Mouse (Mus musculus) MN1 (cell line): Measurements from ENCODE around the gene Kmt5a.
"Not testable (repeated sequence)": the region's sequence is repeated elsewhere in the genome, so short reads cannot be mapped to it uniquely, and the experiment has no call there.

Source experiments
- DNase-seq: peaks from one replicate; pipeline ENCODE4 v3.0.0-alpha.2; 2016; ENCODE audit warnings: low spot score

The Kmt5a gene

DNA sequence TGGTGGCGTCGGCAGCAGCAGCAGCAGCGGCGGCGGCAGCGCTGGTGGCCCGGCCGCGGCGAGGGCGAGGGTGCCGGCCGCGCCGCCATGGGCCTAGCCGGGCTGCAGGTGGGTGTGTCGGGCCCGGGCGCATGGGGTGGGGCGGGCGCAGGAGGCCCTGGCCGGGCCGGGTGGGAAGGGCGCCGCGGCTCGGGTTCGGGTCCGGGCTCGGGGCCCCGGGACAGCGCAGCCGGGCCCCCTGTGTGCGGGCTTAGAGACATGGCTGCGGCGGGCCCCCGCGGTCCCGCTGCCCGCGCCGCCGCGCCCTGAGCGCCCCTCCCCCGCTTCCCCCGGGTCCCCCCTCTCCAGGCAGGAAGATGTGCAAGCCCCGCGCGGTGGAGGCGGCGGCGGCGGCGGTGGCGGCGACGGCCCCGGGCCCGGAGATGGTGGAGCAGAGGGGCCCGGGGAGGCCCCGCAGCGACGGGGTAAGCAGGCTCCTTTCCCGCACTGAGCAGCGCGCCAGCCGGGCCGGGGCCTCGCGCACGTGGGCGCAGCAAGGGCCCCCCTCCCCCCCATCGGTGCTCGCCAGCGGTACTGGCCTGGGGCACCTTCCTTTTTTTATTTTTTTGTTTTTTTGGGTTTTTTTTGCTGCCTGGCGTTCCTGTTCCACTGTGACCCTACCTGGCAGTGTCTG, 6.0 kb downstream of the Kmt5a start:
- peak; percentile 38 for DNase-seq

GRCm38 (mm10) chr5:124446301-124446881, 6.7 kb downstream of the Kmt5a start:
- DNase-seq = peak; percentile 87

- DNase-seq = no peak
Measured at GRCm38 (mm10) chr5:124449494-124449893, 9.8 kb downstream of the Kmt5a start.

DNA sequence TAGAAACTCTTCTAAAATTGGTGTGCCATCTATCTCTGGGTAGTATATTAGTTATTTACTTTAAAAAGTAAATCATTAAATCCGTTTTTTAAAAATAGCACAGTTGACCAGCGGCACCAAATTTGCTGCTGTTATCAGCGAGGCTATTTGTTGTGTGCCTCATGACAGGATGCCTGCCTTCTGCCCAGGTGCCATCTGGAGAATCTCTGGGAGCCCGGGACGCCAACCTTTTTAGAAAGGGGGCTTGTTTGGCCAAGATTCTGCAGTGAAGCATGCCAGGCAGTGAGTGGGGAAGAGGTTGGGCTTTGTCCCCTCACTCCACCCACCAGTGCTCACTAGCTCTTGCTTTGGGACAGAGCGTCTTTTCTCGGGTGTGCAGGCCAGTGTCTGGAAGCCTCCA, 10.3 kb downstream of the Kmt5a start:
- DNase-seq = peak; percentile 57

DNA sequence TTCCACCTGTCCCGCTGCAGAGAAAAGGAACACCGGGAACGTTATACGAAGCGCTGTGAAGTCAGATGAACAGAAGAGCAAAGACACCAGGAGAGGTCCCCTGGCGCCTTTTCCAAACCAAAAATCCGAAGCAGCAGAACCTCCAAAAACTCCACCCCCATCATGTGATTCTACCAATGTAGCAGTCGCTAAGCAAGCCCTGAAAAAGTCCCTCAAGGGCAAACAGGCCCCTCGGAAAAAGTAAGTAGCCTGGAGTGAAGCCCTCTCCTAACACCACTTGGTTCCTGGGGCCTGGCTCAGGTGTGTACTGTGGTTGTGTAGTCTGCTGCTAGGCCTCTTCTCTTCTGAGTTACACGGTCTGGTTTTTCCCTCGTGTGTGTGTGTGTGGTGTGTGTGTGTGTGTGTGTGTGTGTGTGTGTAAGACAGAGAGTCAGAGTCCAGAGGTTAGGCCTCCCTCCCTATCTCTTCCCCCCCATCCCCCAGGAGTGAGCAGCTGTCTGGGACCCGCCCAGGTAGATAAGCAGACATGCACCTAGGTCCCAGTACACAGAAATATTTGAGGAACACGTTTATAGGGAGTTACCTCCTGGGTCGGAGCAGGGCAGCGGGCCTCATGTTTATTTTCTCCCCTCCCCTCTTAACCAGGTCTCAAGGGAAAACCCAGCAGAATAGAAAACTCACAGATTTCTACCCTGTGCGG, 11.1 kb downstream of the Kmt5a start:
- no peak for DNase-seq

- DNase-seq = peak; percentile 56
Measured at GRCm38 (mm10) chr5:124452494-124453228, 12.9 kb downstream of the Kmt5a start.

GRCm38 (mm10) chr5:124453339-124454081, 13.8 kb downstream of the Kmt5a start:
- peak; percentile 60 for DNase-seq

DNA sequence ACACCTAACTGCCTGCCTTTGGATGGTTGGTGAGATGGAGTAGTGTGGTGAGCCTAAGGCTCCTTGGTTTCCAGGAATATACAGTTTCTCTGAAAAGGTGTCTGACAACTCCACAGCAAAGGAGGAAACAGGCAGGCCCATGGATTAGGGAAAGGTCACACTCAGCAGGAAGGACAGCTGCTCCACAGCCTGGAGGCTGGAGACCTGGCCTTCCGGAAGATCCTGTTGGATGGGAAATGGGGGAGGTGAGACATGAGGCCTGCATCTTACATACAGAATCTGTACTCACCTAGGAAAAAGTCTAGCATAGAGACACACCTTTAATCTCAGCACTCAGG, 14.3 kb downstream of the Kmt5a start:
- no peak for DNase-seq

DNA sequence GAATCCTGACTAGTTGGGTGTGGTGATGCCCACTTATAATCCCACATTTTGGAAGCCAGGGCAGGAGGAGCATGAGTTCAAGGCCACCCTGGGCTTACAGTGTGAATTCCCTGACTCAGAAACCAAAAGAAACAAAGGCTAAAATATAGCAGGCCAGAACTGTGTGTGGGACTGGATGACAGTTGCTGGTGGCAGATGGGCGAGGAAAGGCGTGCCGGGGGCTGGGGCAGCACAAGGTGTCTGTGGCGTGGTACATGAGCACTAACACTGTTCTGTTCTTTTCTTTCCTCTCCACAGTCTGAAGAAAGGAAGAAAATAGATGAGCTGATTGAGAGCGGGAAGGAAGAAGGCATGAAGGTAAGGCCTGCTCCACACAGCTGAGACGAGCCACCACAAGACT, 17.0 kb downstream of the Kmt5a start:
- DNase-seq = no peak

DNA sequence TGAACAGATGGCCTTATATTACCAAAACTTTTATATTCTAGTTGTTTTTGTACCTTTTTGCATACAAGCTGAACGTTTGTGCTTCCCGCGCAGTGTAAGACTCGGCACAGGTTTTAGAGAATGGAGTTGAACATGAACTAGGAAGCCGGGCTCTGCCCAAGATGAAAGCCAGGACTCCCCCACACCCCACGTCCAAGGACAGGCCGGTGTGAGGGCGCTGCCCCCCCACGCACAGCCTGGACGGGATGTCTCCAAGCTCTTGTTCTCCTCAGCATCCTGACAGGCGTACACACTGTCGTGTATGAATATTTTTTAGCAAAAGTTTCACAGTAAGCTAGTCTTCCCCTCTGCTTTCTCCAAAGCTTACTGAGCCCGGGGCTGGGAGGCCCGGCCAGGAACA, 21.2 kb downstream of the Kmt5a start:
- DNase-seq = not testable (repeated sequence)

GRCm38 (mm10) chr5:124462297-124463025, 22.7 kb downstream of the Kmt5a start:
- DNase-seq = no peak

DNA sequence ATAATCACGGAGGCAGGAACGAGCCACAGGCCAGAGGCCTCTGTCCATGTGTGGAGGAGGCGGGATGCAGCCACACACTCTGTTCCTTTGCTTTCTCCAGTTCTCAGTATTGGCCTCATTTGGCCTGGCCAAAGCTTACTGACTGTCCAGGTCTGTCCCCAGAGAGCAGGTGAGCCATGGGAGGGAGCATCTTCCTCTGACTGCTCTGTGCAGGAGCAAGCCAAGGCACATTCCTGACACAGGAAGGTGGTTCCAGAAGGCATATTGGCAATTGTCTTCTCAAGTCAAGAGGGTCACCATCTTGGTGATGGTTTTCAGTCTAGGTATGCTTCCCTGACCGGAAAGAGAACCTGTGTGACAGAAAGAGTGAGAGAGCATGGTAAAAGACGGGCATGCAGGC, 23.7 kb downstream of the Kmt5a start:
- no peak for DNase-seq

DNA sequence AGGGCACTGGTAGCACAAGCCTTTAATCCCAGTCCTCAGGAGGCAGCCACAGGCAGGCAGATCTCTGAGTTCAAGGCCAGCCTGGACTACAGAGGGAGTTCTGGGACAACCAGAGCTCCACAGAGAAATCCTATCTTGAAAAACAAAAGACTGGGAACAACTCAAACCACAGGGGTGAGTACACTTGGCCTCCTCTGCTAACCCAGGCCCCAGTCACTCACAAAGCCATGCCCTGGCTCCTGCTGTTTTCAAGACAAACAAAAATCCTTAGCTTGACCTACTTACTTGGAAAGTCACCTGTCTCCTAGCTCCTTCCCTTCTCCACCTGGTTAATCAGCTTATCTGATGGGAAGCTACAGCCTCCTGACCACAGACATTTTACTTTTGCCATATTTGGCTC, 25.2 kb downstream of the Kmt5a start:
- no peak for DNase-seq

GRCm38 (mm10) chr5:124467766-124468165, 28.0 kb downstream of the Kmt5a start:
- no peak for DNase-seq

DNA sequence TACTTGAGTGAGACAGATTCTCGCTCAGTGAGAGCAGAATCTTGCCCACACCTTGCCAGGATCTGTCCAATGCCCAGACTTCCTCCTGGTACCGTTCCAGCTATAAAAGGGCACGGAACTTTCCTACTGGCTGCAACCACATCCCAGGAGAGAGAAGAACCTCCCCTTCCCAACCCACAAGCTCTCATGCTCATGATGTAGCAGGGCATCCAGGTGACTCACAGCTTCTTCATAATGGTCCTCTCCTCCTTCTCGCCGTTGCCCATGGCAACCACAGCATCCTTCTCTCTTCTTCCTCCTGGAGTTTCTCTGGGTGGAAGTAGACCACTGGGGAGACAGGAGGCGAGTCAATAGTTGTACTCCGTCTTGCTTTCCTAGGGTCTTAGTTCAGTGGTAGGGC, 28.6 kb downstream of the Kmt5a start:
- DNase-seq = no peak

DNA sequence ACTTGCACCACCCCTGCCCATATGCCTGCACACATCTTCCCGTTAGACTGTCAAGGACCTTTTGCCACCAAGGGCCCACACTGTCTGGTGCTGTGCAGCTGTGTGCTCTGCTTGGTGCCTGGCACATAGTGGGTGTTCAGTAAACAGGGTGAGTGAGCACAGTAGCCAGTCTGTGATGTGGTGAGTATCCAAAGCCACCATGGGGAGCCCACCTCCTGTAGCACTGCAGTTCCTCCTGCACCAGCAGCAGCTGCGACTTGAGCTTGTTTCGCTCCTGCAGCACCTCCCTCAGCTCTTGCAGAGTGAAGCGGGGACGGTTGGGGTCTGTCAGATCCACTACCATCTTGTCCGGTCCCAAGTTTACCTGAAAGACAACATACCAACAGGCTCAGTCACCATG, 29.8 kb downstream of the Kmt5a start:
- DNase-seq = no peak

DNA sequence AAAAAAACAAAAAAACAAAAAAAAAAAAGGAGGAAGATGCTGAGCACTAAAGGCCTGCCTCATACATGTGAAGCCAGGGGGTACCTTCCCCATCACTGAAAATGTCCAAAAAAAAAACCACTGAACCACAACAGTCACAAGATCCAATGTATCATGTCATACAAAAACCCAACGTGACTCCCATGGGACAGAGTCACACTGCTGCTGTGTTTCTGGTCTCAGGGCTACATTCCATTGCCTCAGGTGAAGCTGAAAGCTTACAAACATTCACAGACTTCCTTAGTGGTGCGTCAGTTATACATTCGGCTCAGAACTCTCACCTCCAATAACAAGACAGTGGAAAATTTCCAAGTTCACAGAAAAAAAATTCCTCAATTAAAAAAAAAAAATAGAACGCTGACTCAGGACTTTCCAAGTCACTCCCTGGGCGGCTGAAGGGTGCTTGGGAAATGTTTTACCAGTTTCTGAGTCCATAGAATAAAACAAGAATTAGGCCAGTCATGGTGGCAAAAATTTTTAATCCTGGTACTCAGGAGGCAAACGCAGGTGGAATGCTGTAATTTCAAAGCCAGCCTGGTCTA, 31.0 kb downstream of the Kmt5a start:
- DNase-seq = no peak

- DNase-seq = no peak
Measured at GRCm38 (mm10) chr5:124478873-124479204, 39.1 kb downstream of the Kmt5a start.

GRCm38 (mm10) chr5:124480119-124480518, 40.4 kb downstream of the Kmt5a start:
- no peak for DNase-seq

DNA sequence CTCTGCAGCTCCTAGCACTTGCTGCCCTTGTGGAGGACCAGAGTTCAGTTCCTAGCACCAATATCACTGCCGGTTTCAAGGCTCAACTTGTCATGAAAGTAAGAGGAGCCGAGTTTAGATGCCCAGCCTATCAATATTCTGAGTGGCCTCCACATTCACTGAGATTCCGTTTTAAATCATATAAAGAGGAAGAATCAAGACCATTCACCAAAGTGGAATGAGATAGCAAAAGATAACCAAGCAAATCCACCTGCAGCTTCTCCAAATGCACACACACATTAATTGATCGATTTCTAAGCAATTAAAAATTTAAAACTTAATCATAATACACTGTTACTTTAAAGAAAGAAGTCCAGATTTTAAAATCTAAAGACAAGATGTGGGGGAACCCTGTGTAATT, 42.0 kb downstream of the Kmt5a start:
- DNase-seq = no peak

DNA sequence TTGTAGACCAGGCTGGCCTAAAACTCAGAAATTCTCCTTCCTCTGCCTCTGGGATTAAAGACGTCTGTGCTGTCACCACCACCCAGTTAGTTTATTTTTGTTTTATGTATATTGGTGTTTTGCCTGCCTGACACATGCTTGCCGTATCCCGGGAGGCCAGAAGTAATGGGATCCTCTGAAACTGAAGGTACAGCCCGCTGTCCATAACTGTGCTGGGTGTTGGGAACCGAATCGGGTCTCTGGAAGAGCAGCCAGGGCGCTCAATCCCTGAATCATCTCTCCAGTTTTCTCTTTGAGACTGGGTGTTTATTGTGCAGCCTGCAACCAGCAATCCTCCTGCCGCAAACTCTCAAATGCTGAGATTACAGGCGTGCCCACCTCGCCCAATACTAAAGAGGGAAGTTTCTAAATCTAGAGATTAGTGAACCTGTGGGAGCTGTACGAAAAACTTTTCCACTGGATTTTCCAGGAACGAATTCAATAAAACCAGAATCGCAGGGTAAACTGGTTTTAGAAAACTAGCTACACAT, 42.8 kb downstream of the Kmt5a start:
- DNase-seq = no peak
